Mouse (Mus musculus) granulocyte monocyte progenitor cell, adult 5-6 weeks (primary cell): ENCODE measurements around the gene Gm266. TPM values are rescaled to one million over a fixed set of nuclear protein-coding genes. Genes with fewer than 3 reads are reported as not detected.

Source experiments
- ATAC-seq: replicated peaks from 2 replicates; pipeline ENCODE4 v1.8.0; 2016; ENCODE audit warnings: mild to moderate bottlenecking, moderate TSS enrichment, inconsistent platforms; ENCODE audit not compliant: poor library complexity, severe bottlenecking
- total RNA-seq, 2 experiments: library from RNA; stranded (forward) in 1 of 2; stranded (reverse) in 1 of 2; fragments of 200-712, 200-1000 nt in 1 of 2; fragments of >200 nt in 1 of 2; fragmentation: Nextera tagmentation in 1 of 2; gene quantifications; 2 replicates each; pipeline ENCODE4 v1.2.3; 2014 to 2017

Gm266 gene
- total RNA-seq, 2 experiments from 2014 or later, result not detected

DNA sequence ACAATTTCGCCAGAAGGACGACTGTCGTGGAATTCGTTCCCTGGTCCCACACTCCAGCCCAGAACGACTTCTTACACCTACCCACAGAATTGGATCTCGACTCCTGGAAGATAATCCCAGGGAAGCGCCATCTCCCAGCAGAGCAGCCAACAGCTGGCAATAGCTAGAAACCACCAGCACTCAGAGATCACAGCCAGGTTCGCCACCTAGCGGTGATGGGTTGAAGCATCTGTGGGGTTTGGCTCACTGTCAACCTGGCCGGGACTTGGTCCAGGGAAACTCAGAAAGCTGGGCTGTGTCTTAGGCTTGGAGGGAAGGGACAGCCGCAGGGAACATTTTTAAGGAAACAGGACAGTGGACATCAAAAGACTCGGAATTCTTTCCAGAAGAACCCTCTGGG is 19.3 kb upstream of the Gm266 start:
- peak; percentile 83 for ATAC-seq

DNA sequence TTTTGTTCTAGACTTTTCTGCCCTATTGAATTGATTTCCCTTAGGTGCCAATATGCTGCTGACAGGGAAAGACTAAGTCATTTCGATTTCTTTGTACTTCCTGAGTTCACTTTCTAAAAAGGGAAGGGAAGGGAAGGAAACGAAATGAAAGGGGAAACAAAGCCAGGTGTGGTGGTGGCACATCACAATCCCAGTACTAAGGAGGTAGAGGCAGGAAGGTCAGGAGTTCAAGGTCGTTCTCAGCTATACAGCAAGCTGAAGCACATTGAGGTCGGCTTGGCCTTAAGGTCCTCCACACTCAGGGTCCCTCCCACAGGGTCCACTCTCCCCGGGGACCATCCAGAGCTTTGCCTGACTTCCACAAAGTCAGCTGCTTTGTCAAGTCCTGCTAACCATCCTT is 17.9 kb upstream of the Gm266 start:
- ATAC-seq, result no peak

- 0 out of 2 replicates have a peak, but pooled peaks have one; percentile 18 for ATAC-seq
Observed at GRCm38 (mm10) chr12:111503063-111503567, 17.5 kb upstream of the Gm266 start.

DNA sequence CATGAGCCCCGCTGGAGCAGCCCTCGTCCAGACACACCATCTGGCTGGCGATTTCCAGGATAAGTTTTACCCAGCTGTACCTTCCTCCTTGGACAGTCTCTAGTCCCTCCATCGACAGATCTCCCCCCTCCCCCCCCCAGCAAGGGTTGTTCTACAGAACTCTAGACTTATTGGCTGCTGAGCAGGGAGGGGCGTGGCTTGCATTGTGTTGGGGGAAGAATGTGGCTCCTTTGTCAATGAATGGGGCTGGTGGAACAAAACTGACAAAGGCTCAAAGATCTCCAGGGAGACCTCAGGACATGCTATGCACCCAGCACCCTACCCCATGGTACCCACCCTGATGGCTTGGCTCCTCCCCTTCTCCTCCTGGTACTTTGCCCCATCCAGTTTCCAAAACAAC is 15.1 kb upstream of the Gm266 start:
- no peak for ATAC-seq

- no peak for ATAC-seq
Observed at GRCm38 (mm10) chr12:111499617-111500016, 14.0 kb upstream of the Gm266 start.

DNA sequence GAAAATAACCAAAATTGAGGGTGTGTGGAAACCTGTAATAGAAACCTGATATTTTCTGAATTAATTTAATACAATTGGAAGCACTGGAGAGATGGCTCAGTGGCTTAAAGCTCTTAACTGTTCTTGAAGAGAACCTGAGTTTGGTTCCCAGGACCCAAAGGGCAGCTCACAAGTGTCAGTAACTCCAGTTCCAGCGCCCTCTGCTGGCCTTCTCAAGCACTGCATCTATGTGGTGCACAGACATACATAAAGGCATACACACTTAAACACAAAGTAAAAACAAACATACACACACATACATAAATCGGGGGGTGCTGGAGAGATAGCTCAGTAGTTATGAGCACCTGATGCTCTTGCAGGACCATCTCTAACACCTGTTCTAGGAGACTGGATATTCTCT is 11.5 kb upstream of the Gm266 start:
- no peak for ATAC-seq

GRCm38 (mm10) chr12:111494931-111495330 is 9.3 kb upstream of the Gm266 start:
- ATAC-seq, result no peak

GRCm38 (mm10) chr12:111489261-111489865 is 3.7 kb upstream of the Gm266 start:
- no peak for ATAC-seq

DNA sequence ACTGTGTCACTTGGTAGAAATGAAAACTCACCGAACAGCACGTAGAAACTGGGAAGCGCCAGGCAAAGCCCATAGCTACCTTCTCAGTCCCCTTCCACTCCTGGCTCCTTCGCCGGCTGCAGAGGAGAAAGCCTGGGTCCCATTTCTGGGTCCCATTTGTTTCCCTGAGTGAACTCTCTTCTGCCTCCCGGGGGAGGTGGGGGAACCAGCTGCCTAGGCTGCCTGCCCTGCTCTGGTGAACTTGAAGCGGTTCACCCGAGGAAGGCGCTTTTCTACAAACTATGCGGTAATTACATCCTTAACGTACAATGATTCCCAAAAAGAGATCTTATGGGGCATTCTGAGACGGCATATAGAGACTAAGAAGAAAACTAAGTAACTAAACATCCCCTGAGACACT is 832 bp upstream of the Gm266 start:
- no peak for ATAC-seq

GRCm38 (mm10) chr12:111485046-111485651 is 474 bp downstream of the Gm266 start:
- ATAC-seq, result no peak; the same call in 1 of the 2 replicates

GRCm38 (mm10) chr12:111479917-111480316 is 5.7 kb downstream of the Gm266 start:
- peak; percentile 70 for ATAC-seq

DNA sequence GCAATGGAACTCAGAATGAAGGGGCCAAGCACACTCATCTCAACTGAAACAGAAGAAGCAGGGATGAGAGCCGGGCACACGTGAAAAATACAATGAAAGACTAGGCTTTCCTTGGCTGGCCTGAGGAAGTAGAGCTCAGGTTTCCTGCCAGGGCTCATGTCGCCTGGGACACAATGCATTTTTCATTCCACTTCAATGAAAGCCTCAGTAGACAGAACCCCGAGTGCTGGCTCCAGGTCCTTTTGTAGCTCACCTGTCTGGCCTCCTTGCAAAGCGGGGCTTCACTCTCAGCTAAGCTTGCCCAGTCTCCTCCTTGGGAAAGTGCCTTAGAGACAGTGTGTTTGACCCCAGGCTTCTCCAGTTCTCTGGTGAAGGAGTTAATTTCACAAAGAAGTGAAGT is 6.7 kb downstream of the Gm266 start:
- ATAC-seq, result no peak

DNA sequence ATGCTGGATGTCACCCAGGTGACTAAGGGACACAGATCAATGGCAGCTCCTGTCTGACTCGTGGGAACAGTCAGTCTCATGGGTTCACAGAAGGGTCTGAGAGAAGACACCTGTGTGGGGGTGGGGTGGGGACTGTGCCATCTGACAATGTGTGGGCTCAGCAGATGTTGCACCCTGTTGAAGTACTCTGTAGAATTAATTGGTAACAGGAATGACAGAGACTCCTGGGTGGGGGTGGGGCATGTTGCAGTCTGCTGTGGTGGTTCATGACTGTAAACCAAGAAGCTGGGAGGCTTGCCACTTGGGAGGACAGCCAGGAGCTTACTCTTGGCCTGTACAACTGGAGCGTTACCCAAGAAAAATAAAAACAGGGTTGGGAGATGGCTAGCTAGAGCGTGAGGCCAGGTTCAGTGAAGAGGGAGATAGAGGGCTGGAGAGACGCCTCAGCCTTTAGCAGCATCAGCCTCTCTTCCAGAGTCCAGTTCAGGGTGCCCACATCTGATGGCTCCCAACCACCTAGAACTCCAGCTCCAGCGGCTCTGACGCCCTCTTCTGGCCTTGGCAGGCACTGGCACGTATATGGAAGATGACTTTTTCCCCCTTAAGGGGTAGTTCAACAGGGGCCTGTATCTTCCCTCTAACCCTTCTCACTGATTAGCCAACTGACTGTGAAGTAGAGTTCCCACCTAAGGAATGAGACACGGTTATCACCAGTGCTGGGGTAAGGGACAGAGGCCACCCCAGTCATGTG is 10.6 kb downstream of the Gm266 start:
- no peak for ATAC-seq

DNA sequence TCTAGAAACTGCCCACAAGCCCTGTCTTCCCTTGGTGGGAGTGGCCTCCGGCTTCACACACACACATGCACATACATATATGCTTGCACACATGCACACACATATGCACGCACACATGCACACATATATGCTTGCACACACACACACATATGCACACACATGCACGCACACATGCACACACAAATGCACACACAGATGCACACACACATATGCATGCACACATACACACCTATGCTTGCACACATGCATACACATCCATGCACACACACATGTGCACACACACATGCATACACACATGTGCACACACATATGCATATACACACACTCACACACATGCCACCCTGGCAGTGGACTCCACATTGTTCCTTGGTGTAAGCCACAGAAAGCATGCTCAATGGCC is 11.2 kb downstream of the Gm266 start:
- no peak for ATAC-seq

- no peak for ATAC-seq
Observed at GRCm38 (mm10) chr12:111472886-111473285, 12.7 kb downstream of the Gm266 start.

DNA sequence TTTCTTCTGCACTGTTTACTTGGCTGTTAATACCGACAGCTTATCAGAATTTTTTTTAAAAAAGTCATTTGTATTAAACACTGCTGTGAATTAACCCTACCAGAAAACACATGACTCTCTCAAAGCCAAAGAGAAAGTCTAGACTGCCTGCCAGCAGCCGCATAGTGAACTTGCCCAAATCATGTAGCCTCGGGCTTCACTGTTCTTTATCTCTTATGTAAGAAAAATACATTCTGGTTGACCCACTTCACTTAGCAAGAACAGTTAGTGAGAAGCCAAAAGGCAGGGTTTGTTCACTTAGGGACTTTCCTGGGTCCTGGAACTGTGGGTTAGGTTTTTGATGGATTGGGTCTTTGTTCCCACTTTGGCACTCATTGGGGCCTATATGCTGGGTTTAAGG is 13.9 kb downstream of the Gm266 start:
- no peak for ATAC-seq

DNA sequence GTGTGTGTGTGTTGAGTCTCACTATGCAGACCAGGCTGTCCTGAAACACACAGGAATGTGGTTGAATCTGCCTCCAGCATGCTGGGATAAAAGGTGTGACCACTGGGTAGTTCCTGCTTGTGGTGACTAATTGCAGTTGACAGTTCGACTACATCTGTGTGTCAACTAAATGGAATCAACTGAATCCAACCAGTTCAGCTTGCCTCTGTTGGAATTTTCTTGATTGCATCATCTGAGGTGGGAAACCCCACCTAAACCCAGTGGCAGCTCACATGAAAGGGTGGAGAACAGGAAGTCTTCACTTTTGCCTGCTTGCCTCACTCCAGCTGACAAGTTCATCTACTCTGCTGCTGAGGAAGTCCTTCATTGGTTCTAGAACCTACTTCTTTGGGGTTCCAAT is 14.5 kb downstream of the Gm266 start:
- ATAC-seq, result peak; percentile 55

- ATAC-seq, result peak; percentile 74
Observed at GRCm38 (mm10) chr12:111469507-111469906, 16.1 kb downstream of the Gm266 start.

GRCm38 (mm10) chr12:111468206-111468605 is 17.4 kb downstream of the Gm266 start:
- ATAC-seq, result no peak

- no peak for ATAC-seq
Observed at GRCm38 (mm10) chr12:111466369-111466768, 19.3 kb downstream of the Gm266 start.

- no peak for ATAC-seq
Observed at GRCm38 (mm10) chr12:111463570-111463969, 22.1 kb downstream of the Gm266 start.
